Mouse (Mus musculus) heart, adult 8-10 months (tissue): Measurements from ENCODE around the gene Urah. TPM values are rescaled to one million over a fixed set of nuclear protein-coding genes. Genes with fewer than 3 reads are reported as not detected.

Experiments used
- DNase-seq: peaks from one replicate; pipeline ENCODE4 v3.0.0; 2022; ENCODE audit warnings: low spot score
- total RNA-seq, 4 experiments: library from RNA; stranded (reverse); gene quantifications; 2 replicates each; pipeline ENCODE4 v1.2.4; 2022

The Urah gene
- total RNA-seq, 4 experiments from 2014 or later, result 0.79 to 3.2 (median 1.4) TPM

- no peak for DNase-seq
These were observed 6.2 kb downstream of the Urah start for GRCm38 (mm10) chr7:140840750-140841735.

GRCm38 (mm10) chr7:140843806-140844205 is 9.0 kb downstream of the Urah start:
- no peak for DNase-seq

DNA sequence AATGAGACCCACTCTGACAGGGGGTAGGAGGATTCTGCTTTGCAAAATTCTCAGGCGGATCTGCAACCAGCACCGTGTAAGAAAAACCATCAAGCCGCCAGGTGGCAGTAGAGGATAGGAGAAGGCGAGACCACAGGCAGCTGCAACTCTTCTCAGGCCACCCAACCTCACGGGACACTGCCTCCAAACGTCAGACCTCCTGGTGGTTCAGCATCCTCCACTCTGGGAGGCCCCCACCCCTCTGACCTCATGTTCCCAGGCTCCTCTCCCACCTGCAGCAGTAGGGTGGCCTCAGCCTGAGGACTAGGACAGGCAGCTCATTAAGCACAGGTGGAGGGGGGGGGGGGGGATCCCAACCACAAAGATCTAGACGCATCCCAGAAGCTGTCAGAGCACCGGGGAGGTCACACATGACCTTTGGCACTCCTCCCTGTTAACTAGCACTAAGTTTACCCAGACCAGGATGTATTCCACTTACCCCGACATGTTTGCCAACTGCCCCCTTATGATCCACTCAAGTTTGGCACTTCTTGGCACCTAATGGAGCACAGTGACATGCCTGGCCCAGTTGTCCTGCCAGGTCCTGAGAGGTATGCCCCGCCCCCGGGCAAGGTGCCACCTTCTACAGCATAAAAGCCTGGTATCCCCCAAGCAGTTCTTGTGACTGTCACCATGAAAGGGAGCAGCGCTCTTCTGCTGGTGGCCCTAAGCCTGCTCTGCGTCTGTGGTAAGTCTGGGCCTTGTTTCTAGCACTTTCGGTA is 10.3 kb downstream of the Urah start, which contains the start of gene Scgb1c1:
Gene Scgb1c1 (plus strand): TSS at position 643 of the 761 bp plus-strand sequence.
- DNase-seq, result peak; percentile 90

GRCm38 (mm10) chr7:140845683-140846082 is 10.9 kb downstream of the Urah start:
- DNase-seq, result no peak

GRCm38 (mm10) chr7:140846676-140847075 is 11.9 kb downstream of the Urah start:
- DNase-seq, result no peak

DNA sequence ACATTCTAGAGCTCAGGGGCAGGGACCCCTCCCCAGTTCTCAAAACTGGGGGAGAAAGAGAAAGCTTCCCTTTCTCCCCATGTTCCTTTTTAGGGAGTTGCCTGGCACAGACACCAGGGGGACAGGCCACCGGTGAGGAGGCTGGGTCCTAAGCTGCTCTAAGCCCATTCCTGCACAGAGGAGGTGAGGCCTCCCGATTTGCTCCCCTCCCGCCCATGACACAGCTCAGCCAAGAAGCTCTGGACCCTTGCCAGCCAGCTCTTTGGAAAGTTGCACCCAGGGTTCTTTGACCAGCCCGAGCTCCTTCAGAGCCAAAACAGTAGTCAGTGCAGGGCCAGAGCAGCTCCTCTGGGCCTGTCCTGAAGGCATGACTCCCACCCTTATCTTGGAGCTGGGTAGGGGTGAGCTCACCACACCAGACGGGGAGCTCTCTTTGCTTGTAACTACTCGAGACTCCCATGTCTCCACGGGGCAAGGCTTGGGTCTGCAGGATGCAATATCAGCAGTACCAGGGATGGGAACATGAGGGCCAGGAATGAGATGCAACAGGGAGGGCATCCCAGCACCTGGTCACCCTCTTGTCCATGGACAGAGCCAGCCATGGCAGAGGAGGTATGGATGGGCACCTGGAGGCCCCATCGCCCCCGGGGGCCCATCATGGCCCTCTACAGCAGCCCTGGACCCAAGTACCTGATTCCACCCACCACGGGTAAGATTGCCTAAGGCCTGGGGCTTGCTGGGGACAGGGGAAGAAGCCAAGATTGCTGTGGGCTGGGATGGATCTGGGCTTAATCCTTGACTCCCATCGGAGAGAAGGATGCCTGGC is 13.2 kb downstream of the Urah start, which contains the start of gene Odf3:
Gene Odf3 (plus strand): TSS at position 51 of the 826 bp plus-strand sequence.
- DNase-seq, result no peak

DNA sequence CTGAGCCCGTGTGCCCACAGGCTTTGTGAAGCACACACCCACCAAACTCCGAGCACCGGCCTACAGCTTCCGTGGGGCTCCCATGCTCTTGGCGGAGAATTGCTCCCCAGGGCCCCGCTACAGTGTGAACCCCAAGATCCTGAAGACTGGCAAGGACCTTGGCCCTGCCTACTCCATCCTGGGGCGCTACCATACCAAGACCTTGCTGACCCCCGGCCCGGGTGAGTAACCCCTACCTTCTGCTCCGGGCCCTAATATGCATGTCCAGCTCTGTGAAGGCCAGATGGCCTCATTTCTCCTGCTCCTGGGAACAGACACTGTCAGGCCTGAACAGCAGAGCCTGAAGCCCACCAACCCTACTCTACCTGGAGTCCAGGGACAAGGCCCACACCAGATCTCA is 13.8 kb downstream of the Urah start:
- no peak for DNase-seq

GRCm38 (mm10) chr7:140851916-140852315 is 17.1 kb downstream of the Urah start:
- DNase-seq, result no peak

DNA sequence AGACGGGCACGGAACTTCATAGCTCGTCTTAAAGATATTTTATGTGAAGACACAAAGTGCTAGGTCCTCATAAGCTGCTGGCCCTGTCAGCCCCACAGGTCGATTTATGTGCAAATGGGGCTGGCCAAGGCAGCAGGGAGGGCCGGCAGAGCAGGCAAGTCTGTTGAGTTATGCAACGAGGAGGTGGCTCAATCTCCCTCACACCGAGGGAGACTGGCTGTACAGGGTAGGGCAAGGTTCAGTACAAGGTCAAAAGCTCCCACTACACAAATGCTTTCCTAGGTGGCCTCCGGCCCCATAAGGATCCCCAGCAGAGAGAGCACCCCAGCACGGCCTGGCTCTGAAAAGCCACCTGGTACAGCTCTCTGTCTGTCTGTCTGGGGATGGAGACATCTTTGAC is 18.6 kb downstream of the Urah start:
- no peak for DNase-seq

DNA sequence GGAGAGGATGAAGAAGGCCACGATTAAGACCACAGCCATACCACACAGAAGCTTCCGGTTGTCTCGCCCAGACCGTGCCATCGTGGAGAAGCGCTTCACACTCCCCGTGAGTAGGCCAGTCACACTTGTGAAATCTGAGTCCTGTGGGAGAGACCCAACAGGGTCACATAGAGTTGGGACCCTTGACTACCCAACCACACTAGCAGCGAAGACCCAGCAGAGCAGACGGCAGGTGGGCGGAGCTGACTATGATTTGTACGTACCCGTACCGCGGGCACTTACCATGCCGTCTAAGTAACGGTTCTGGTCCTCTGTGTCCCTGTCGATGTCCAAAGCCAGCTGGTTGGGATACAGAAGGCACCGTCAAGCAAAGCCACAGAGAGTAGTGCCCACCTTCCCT is 19.7 kb downstream of the Urah start:
- no peak for DNase-seq

DNA sequence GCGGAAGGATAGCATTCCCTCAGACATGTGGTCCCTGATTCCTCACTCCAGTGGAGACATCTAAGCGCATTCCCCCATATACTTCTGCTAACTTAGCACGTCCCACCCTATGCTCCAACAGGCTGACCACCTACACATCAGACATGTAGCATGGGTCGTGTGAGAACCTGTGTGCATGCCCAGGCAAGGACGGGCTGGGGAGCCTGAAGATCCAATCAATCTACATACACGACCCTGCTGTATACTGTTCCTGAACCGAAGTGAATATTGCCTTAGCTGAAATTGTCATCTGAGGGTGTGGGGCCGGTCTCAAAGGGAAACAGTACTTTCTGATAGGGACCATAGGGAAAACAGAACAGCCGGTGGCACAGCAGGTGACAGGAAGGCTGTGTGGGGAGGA is 20.4 kb downstream of the Urah start:
- no peak for DNase-seq

- DNase-seq, result peak; percentile 93
These were observed 21.3 kb downstream of the Urah start, which contains the start of gene Gm45785 for GRCm38 (mm10) chr7:140855860-140856784. Gm45785 (minus strand) TSS chr7:140856331.

DNA sequence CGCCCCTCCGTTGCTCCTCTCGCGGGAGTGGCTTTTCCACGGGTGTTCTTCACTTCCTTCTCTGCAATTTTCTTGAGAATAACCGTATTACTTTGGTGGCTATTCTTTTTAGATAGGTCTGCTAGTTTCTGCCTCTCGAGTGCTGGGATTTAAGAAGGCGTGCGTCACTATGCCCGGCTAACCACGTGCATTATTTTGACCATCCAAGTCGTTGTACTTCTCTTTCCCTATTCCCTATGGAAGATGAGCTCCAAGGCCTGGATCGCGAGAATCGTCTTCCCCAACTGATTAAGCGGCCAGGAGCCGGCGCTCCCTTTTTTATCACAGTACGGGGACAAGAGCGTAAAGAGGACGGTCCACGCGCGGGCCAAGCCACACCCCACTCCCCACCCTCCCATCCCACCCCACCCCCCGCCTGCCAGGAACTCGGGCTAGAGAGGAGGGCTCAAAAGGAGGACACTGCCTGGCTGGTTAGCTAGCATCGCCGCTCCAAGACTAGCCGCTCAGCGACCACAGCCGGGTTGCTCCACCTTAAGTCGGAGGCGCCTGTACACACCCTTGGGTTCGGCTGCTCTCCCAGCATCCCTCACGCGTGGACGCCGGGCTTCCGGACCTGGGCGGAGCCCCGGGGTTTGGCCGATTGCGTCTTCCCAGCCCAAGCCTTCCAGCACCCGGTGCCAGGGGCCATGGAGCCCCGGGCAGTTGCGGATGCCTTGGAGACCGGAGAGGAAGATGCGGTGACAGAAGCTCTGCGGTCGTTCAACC is 22.1 kb downstream of the Urah start, which contains the start of gene Ric8a:
Gene Ric8a (plus strand): TSS at position 173 of the 765 bp plus-strand sequence.
- peak; percentile 94 for DNase-seq

GRCm38 (mm10) chr7:140857550-140858505 is 23.0 kb downstream of the Urah start, which contains the start of gene Bet1l:
Bet1l (minus strand) TSS chr7:140857577.
- DNase-seq, result no peak

- no peak for DNase-seq
These were observed 23.9 kb downstream of the Urah start for GRCm38 (mm10) chr7:140858746-140859145.

GRCm38 (mm10) chr7:140859997-140860396 is 25.2 kb downstream of the Urah start:
- DNase-seq, result no peak

DNA sequence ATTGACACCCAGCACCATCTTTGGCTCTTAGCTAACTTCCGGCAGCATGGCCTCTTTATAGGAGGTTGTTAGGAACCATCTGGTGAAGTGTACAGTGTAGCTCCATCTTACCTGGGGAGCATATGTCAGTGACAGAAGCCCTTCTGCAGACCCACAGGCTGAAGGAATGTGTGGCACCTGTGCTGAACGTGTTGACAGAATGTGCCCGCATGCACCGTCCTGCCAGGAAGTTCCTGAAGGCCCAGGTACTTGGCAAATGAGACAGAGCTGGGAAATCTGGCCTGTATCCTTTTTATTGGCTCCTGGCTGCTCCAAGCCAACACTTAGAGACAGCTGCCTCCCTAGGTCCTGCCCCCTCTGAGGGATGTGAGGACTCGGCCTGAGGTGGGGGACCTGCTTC is 25.9 kb downstream of the Urah start:
- DNase-seq, result no peak

- DNase-seq, result no peak
These were observed 29.9 kb downstream of the Urah start for GRCm38 (mm10) chr7:140864761-140865160.
